Mouse (Mus musculus) limb, embryonic 11.5 days (tissue): ENCODE measurements around the gene Ace. TPM values are rescaled to one million over a fixed set of nuclear protein-coding genes. Genes with fewer than 3 reads are reported as not detected.
"Not testable (repeated sequence)": the region's sequence is repeated elsewhere in the genome, so short reads cannot be mapped to it uniquely, and the experiment has no call there.

ENCODE experiments used
- ATAC-seq: fragments of 200-750 bp; cut with Nextera tagmentation; 2 replicates; pipeline ENCODE4 v1.8.0; 2017; ENCODE audit warnings: low read depth; ENCODE audit not compliant: insufficient number of reproducible peaks, low FRiP score, low TSS enrichment
- DNase-seq: peaks from one replicate; pipeline ENCODE4 v3.0.0-alpha.2; 2015; ENCODE audit warnings: low spot score
- H3K27ac ChIP-seq: fragments of 300-500 bp; sonication (generic); replicated peaks from 2 replicates; pipeline ENCODE4 v1.5.1; 2014; ENCODE audit warnings: low read depth, mild to moderate bottlenecking, low read length
- H3K27me3 ChIP-seq: fragments of 300-500 bp; sonication (generic); 2 replicates; pipeline ENCODE4 v1.6.1; 2014; ENCODE audit warnings: mild to moderate bottlenecking, low read length, mixed read lengths; ENCODE audit not compliant: control insufficient read depth, insufficient read depth
- H3K36me3 ChIP-seq: fragments of 300-500 bp; sonication (generic); 2 replicates; pipeline ENCODE4 v1.6.1; 2014; ENCODE audit warnings: mild to moderate bottlenecking, low read length, moderate library complexity, mixed read lengths; ENCODE audit not compliant: control insufficient read depth, insufficient read depth
- H3K4me1 ChIP-seq: fragments of 300-500 bp; sonication (generic); 2 replicates; pipeline ENCODE4 v1.6.1; 2014; ENCODE audit warnings: low read length, mixed read lengths; ENCODE audit not compliant: control insufficient read depth, insufficient read depth
- H3K4me2 ChIP-seq: fragments of 300-500 bp; sonication (generic); 2 replicates; pipeline ENCODE4 v1.6.1; 2014; ENCODE audit warnings: low read depth, mild to moderate bottlenecking, moderate library complexity; ENCODE audit not compliant: severe bottlenecking
- H3K4me3 ChIP-seq: fragments of 300-500 bp; sonication (generic); 2 replicates; pipeline ENCODE4 v1.5.1; 2014; ENCODE audit warnings: low read depth, low read length
- H3K9ac ChIP-seq: fragments of 300-500 bp; sonication (generic); 2 replicates; pipeline ENCODE4 v1.6.1; 2014; ENCODE audit warnings: mild to moderate bottlenecking, low read length
- H3K9me3 ChIP-seq: fragments of 300-500 bp; sonication (generic); 2 replicates; pipeline ENCODE4 v1.6.1; 2016; ENCODE audit warnings: low read length; ENCODE audit not compliant: control insufficient read depth
- WGBS: fragments of 180-500 bp; shearing (Covaris S2); extraction: QIAGEN DNeasy Blood & Tissue Kit; methylation state at CpG from one replicate; pipeline ENCODE4 v1.1.7; 2014; 5-methylcytosine and 5-hydroxymethylcytosine counted together
- polyA plus RNA-seq: library from polyadenylated mRNA; unstranded; fragments of >200 nt; fragmentation: Nextera tagmentation; extraction: Ambion mirVana; gene quantifications from 2 replicates; pipeline ENCODE4 v1.2.1, GENCODE M21; 2014

Ace gene
- polyA plus RNA-seq, 1 experiment from 2014 or later, result 0.15 TPM

- Histone ChIP-seq H3K27me3 (no peaks in the 10 kb centered on the region), H3K4me3 (no peak overlapping the region), H3K4me1 (no peaks in the 10 kb centered on the region), H3K9ac (no peak overlapping the region), H3K27ac (no peak overlapping the region), H3K9me3 (no peaks in the 10 kb centered on the region), H3K4me2 (no peak overlapping the region), H3K36me3 (no peaks in the 10 kb centered on the region)
- DNase-seq (no peak), ATAC-seq (no peak)
- 70% methylated on average over 11 of the region's 11 CpGs for WGBS
Measured at GRCm38 (mm10) chr11:106013556-106014225, 45.9 kb downstream of the Ace start.

- Histone ChIP-seq H3K27ac (no peak overlapping the region), H3K4me3 (no peak overlapping the region), H3K27me3 (peaks cover 20% of the 10 kb centered on the region), H3K4me2 (no peak overlapping the region), H3K9me3 (no peaks in the 10 kb centered on the region), H3K9ac (no peak overlapping the region), H3K36me3 (no peaks in the 10 kb centered on the region), H3K4me1 (peaks cover 5% of the 10 kb centered on the region)
- ATAC-seq (no peak), DNase-seq (no peak)
- 81% methylated on average over 5 of the region's 5 CpGs for WGBS
Measured at GRCm38 (mm10) chr11:106016440-106016839, 48.7 kb downstream of the Ace start.

GRCm38 (mm10) chr11:106020051-106020763 is 52.5 kb downstream of the Ace start:
- peak overlapping the region; percentile 20 for H3K4me3 ChIP-seq
- H3K4me2 ChIP-seq, result peak overlapping the region; percentile 58
- H3K4me1 ChIP-seq, result peaks cover 5% of the 10 kb centered on the region
- DNase-seq (peak; percentile 40), ATAC-seq (0 out of 2 replicates have a peak, but pooled peaks have one; percentile 23)
- WGBS, result under 1% methylated on average over 50 of the region's 50 CpGs
- H3K27me3 ChIP-seq, result peaks cover 22% of the 10 kb centered on the region
- H3K36me3 ChIP-seq, result no peaks in the 10 kb centered on the region
- no peak overlapping the region for H3K27ac ChIP-seq
- no peaks in the 10 kb centered on the region for H3K9me3 ChIP-seq
- no peak overlapping the region for H3K9ac ChIP-seq

GRCm38 (mm10) chr11:106025774-106026173 is 58.0 kb downstream of the Ace start:
- ATAC-seq, result no peak
- H3K36me3 ChIP-seq, result no peaks in the 10 kb centered on the region
- H3K27ac ChIP-seq, result no peak overlapping the region
- H3K4me1 ChIP-seq, result no peaks in the 10 kb centered on the region
- no peak overlapping the region for H3K4me2 ChIP-seq
- DNase-seq, result no peak
- no peak overlapping the region for H3K9ac ChIP-seq
- no peak overlapping the region for H3K4me3 ChIP-seq
- H3K9me3 ChIP-seq, result no peaks in the 10 kb centered on the region
- 94% methylated on average over 3 of the region's 3 CpGs for WGBS
- H3K27me3 ChIP-seq, result peaks cover 8% of the 10 kb centered on the region

GRCm38 (mm10) chr11:106026465-106027151 is 58.9 kb downstream of the Ace start:
- DNase-seq, result peak; percentile 74
- H3K27me3 ChIP-seq, result 0 out of 2 replicates have a peak, but pooled peaks cover under 1% of the 10 kb centered on the region

GRCm38 (mm10) chr11:106027607-106028006 is 59.9 kb downstream of the Ace start:
- WGBS, result 96% methylated on average over 5 of the region's 5 CpGs
- H3K4me2 ChIP-seq, result no peak overlapping the region
- H3K36me3 ChIP-seq, result no peaks in the 10 kb centered on the region
- H3K9me3 ChIP-seq, result no peaks in the 10 kb centered on the region
- DNase-seq (no peak), ATAC-seq (peak; percentile 44; the same call in 1 of the 2 replicates)
- H3K4me3 ChIP-seq, result no peak overlapping the region
- no peak overlapping the region for H3K27ac ChIP-seq
- no peaks in the 10 kb centered on the region for H3K4me1 ChIP-seq
- H3K27me3 ChIP-seq, result no peaks in the 10 kb centered on the region
- H3K9ac ChIP-seq, result no peak overlapping the region

More at GRCm38 (mm10) chr11:106026465-106027151, 58.9 kb downstream of the Ace start:
- ATAC-seq, result no peak
- Histone ChIP-seq H3K27ac (no peak overlapping the region), H3K9me3 (no peaks in the 10 kb centered on the region), H3K4me1 (no peaks in the 10 kb centered on the region), H3K4me3 (no peak overlapping the region), H3K4me2 (no peak overlapping the region), H3K9ac (no peak overlapping the region), H3K36me3 (no peaks in the 10 kb centered on the region)
- 40% methylated on average over 11 of the region's 11 CpGs for WGBS

GRCm38 (mm10) chr11:106032074-106032473 is 64.3 kb downstream of the Ace start:
- 50% methylated on average over 7 of the region's 25 CpGs for WGBS
- not testable (repeated sequence) for ATAC-seq, H3K27ac ChIP-seq

GRCm38 (mm10) chr11:106033491-106033919 is 65.8 kb downstream of the Ace start:
- DNase-seq (peak; percentile 59), ATAC-seq (peak; percentile 63)
- H3K27me3 ChIP-seq, result no peaks in the 10 kb centered on the region
- no peaks in the 10 kb centered on the region for H3K9me3 ChIP-seq
- no peaks in the 10 kb centered on the region for H3K36me3 ChIP-seq
- H3K27ac ChIP-seq, result peak overlapping the region; percentile 66
- 35% methylated on average over 11 of the region's 11 CpGs for WGBS
- no peak overlapping the region for H3K4me3 ChIP-seq
- H3K4me2 ChIP-seq, result peak overlapping the region; percentile 22
- peak overlapping the region; percentile 28; the same call in 1 of the 2 replicates for H3K9ac ChIP-seq
- H3K4me1 ChIP-seq, result peaks cover 3% of the 10 kb centered on the region; the same call in 1 of the 2 replicates

More at GRCm38 (mm10) chr11:106032074-106032473, 64.3 kb downstream of the Ace start:
- not testable (repeated sequence) for H3K9me3 ChIP-seq, H3K4me2 ChIP-seq, H3K36me3 ChIP-seq, H3K9ac ChIP-seq, H3K27me3 ChIP-seq, H3K4me1 ChIP-seq, DNase-seq
- peak overlapping the region; percentile 23 for H3K4me3 ChIP-seq
